Mouse (Mus musculus): Measurements from ENCODE around the gene Baiap2l1. TPM values are rescaled to one million over a fixed set of nuclear protein-coding genes. Genes with fewer than 3 reads are reported as not detected.
A peak's percentile ranks its signal among the peaks of the same experiment; 100 is the strongest.

The Baiap2l1 gene
- polyA plus RNA-seq, 1 experiment from 2014 or later = 1.7 TPM

GRCm38 (mm10) chr5:144231410-144231809 lies 126.5 kb downstream of the Baiap2l1 start:
- Histone ChIP-seq H3K27me3 (no peaks in the 10 kb centered on the region), H3K9ac (replicated peaks) (no peak overlapping the region), H3K9me3 (no peaks in the 10 kb centered on the region), H3K36me3 (no peaks in the 10 kb centered on the region), H3K4me2 (replicated peaks) (no peak overlapping the region), H3K27ac (replicated peaks) (no peak overlapping the region), H3K4me1 (no peaks in the 10 kb centered on the region), H3K4me3 (no peak overlapping the region)
- ATAC-seq (replicated peaks) = no peak
- 88% methylated on average over 1 of the region's 1 CpGs for WGBS

DNA sequence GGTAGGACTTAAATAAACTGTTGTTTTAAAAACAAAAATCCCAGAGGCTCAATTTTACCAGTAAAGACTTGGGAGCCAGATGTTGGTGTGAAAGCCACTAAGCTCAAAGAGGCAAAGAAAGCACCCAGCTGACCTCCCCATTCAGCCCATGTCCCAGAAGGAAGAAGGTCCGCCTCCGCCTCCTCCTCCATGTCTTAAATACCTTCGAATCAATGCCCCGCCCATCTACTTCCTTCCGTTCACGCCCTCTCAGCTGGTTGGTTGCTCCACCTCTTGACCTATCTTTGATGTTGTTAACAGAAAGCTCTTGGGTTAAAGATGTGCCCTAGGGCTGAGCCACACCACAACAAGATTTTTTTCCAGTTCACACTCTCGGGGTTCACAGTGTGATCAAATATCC lies 127.7 kb downstream of the Baiap2l1 start:
- no peaks in the 10 kb centered on the region for H3K4me1 ChIP-seq
- 87% methylated on average over 7 of the region's 7 CpGs for WGBS
- no peak for ATAC-seq (replicated peaks)

GRCm38 (mm10) chr5:144226220-144226619 lies 131.7 kb downstream of the Baiap2l1 start:
- Histone ChIP-seq H3K4me2 (replicated peaks) (no peak overlapping the region), H3K9me3 (no peaks in the 10 kb centered on the region), H3K27ac (replicated peaks) (no peak overlapping the region), H3K36me3 (no peaks in the 10 kb centered on the region), H3K9ac (replicated peaks) (no peak overlapping the region), H3K4me1 (peaks cover 29% of the 10 kb centered on the region), H3K4me3 (no peak overlapping the region), H3K27me3 (no peaks in the 10 kb centered on the region)
- 27% methylated on average over 11 of the region's 11 CpGs for WGBS
- no peak for ATAC-seq (replicated peaks)

More for the DNA sequence above, 127.7 kb downstream of the Baiap2l1 start:
- Histone ChIP-seq H3K36me3 (no peaks in the 10 kb centered on the region), H3K4me3 (no peak overlapping the region), H3K4me2 (replicated peaks) (no peak overlapping the region), H3K9ac (replicated peaks) (no peak overlapping the region), H3K27ac (replicated peaks) (no peak overlapping the region), H3K9me3 (no peaks in the 10 kb centered on the region), H3K27me3 (no peaks in the 10 kb centered on the region)

GRCm38 (mm10) chr5:144223899-144224816 lies 133.8 kb downstream of the Baiap2l1 start:
- no peaks in the 10 kb centered on the region for H3K27me3 ChIP-seq
- peak overlapping the region; percentile 75 for H3K9ac ChIP-seq (replicated peaks)
- no peaks in the 10 kb centered on the region for H3K36me3 ChIP-seq
- H3K9me3 ChIP-seq = no peaks in the 10 kb centered on the region
- WGBS = 24% methylated on average over 18 of the region's 18 CpGs
- peak overlapping the region; percentile 82 for H3K4me3 ChIP-seq
- peaks cover 33% of the 10 kb centered on the region for H3K4me1 ChIP-seq
- H3K4me2 ChIP-seq (replicated peaks) = peak overlapping the region; percentile 84
- ATAC-seq (replicated peaks) = 0 out of 2 replicates have a peak, but pooled peaks have one; percentile 39
- H3K27ac ChIP-seq (replicated peaks) = peak overlapping the region; percentile 82

GRCm38 (mm10) chr5:144223503-144223862 lies 134.4 kb downstream of the Baiap2l1 start, which contains the start of gene Tecpr1:
Tecpr1 (minus strand) TSS chr5:144223615.
- Histone ChIP-seq H3K4me2 (replicated peaks) (peak within 1 kb of the TSS; percentile 84), H3K4me1 (peaks cover 33% of the 10 kb centered on the region), H3K27ac (replicated peaks) (peak within 1 kb of the TSS; percentile 82), H3K9me3 (no peaks in the 10 kb centered on the region), H3K4me3 (peak within 1 kb of the TSS; percentile 82), H3K27me3 (no peaks in the 10 kb centered on the region), H3K36me3 (no peaks in the 10 kb centered on the region), H3K9ac (replicated peaks) (peak within 1 kb of the TSS; percentile 75)
- WGBS = 1% methylated on average over 37 of the region's 37 CpGs
- ATAC-seq (replicated peaks) = peak; percentile 98

DNA sequence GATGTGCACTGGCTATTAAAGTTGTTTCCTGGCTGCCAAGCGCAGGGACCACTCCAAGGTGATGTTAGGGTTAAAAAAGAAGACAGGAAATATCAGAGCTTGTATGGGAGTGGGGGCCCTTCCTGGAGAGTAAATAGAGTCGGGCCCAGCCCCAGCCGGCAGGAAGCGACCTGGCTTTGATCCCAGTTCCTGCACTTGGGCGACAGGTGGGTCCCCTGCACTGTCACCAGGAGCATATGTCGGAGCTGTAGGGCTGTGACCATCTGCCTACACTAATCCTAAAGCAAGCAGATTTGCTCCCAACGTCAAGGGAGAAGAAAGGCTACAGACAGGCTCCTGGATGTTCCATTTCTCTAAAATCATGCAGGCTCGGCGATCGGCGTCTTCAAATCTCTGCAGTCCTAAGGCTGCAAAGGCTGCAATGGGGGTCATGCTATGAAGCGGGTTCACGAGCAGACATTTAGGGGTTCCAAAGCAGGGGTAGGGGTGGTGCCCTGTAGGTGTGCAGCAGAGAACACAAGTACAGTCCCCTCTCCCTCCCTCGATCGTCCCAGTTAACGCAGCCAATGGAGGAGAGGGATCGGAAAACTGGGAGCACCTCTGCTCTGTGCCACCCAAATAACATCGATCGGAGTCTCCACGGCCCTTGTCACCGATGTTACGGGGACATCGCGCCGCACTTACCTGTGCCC lies 135.0 kb downstream of the Baiap2l1 start:
- no peaks in the 10 kb centered on the region for H3K36me3 ChIP-seq
- WGBS = 3% methylated on average over 25 of the region's 25 CpGs
- H3K27ac ChIP-seq (replicated peaks) = peak overlapping the region; percentile 82
- ATAC-seq (replicated peaks) = peak; percentile 81
- peak overlapping the region; percentile 82 for H3K4me3 ChIP-seq
- no peaks in the 10 kb centered on the region for H3K27me3 ChIP-seq
- no peaks in the 10 kb centered on the region for H3K9me3 ChIP-seq
- H3K4me2 ChIP-seq (replicated peaks) = peak overlapping the region; percentile 84
- H3K9ac ChIP-seq (replicated peaks) = peak overlapping the region; percentile 75
- H3K4me1 ChIP-seq = peaks cover 33% of the 10 kb centered on the region

- no peaks in the 10 kb centered on the region for H3K36me3 ChIP-seq
- no peak overlapping the region for H3K27ac ChIP-seq (replicated peaks)
- no peak for ATAC-seq (replicated peaks)
- no peak overlapping the region for H3K9ac ChIP-seq (replicated peaks)
- H3K4me2 ChIP-seq (replicated peaks) = no peak overlapping the region
- no peaks in the 10 kb centered on the region for H3K9me3 ChIP-seq
- H3K4me3 ChIP-seq = no peak overlapping the region
- 72% methylated on average over 4 of the region's 4 CpGs for WGBS
- no peaks in the 10 kb centered on the region for H3K27me3 ChIP-seq
- H3K4me1 ChIP-seq = peaks cover 33% of the 10 kb centered on the region
Measured at GRCm38 (mm10) chr5:144221305-144221704, 136.6 kb downstream of the Baiap2l1 start.

GRCm38 (mm10) chr5:144219936-144220335 lies 138.0 kb downstream of the Baiap2l1 start:
- Histone ChIP-seq H3K4me2 (replicated peaks) (no peak overlapping the region), H3K27ac (replicated peaks) (no peak overlapping the region), H3K4me3 (no peak overlapping the region), H3K4me1 (peaks cover 32% of the 10 kb centered on the region), H3K36me3 (no peaks in the 10 kb centered on the region; the same call in 1 of the 2 replicates), H3K9ac (replicated peaks) (no peak overlapping the region), H3K9me3 (no peaks in the 10 kb centered on the region), H3K27me3 (no peaks in the 10 kb centered on the region)
- no peak for ATAC-seq (replicated peaks)
- WGBS = 91% methylated on average over 5 of the region's 5 CpGs

GRCm38 (mm10) chr5:144219306-144219705 lies 138.6 kb downstream of the Baiap2l1 start:
- Histone ChIP-seq H3K9ac (replicated peaks) (no peak overlapping the region), H3K27ac (replicated peaks) (no peak overlapping the region), H3K4me3 (no peak overlapping the region), H3K4me1 (peaks cover 25% of the 10 kb centered on the region), H3K36me3 (peaks cover 6% of the 10 kb centered on the region), H3K27me3 (no peaks in the 10 kb centered on the region), H3K9me3 (no peaks in the 10 kb centered on the region), H3K4me2 (replicated peaks) (no peak overlapping the region)
- no peak for ATAC-seq (replicated peaks)
- WGBS = 78% methylated on average over 12 of the region's 12 CpGs

- peaks cover 21% of the 10 kb centered on the region for H3K4me1 ChIP-seq
- H3K9me3 ChIP-seq = no peaks in the 10 kb centered on the region
- peaks cover 16% of the 10 kb centered on the region for H3K36me3 ChIP-seq
- H3K27me3 ChIP-seq = no peaks in the 10 kb centered on the region
- no peak overlapping the region for H3K4me3 ChIP-seq
- no peak for ATAC-seq (replicated peaks)
- no peak overlapping the region for H3K9ac ChIP-seq (replicated peaks)
- 92% methylated on average over 7 of the region's 7 CpGs for WGBS
- H3K4me2 ChIP-seq (replicated peaks) = no peak overlapping the region
- no peak overlapping the region for H3K27ac ChIP-seq (replicated peaks)
Measured at GRCm38 (mm10) chr5:144218061-144218460, 139.9 kb downstream of the Baiap2l1 start.

- no peak for ATAC-seq (replicated peaks)
- no peak overlapping the region for H3K4me3 ChIP-seq
- 85% methylated on average over 2 of the region's 2 CpGs for WGBS
- 0 out of 2 replicates have a peak, but pooled peaks cover 2% of the 10 kb centered on the region for H3K4me1 ChIP-seq
- no peaks in the 10 kb centered on the region for H3K9me3 ChIP-seq
- H3K4me2 ChIP-seq (replicated peaks) = no peak overlapping the region
- H3K9ac ChIP-seq (replicated peaks) = no peak overlapping the region
- H3K36me3 ChIP-seq = peaks cover 34% of the 10 kb centered on the region
- no peak overlapping the region for H3K27ac ChIP-seq (replicated peaks)
- no peaks in the 10 kb centered on the region for H3K27me3 ChIP-seq
Measured at GRCm38 (mm10) chr5:144215992-144216391, 141.9 kb downstream of the Baiap2l1 start.
